Mouse (Mus musculus) brown adipose tissue, adult 24 weeks (tissue): ENCODE results near the gene Hecw2. TPM values are rescaled to one million over a fixed set of nuclear protein-coding genes. Genes with fewer than 3 reads are reported as not detected.

ENCODE experiments used
- H3K27ac ChIP-seq: fragments of 200-500 bp; replicated peaks from 2 replicates; pipeline ENCODE4 v1.5.1; 2012; ENCODE audit warnings: low read depth, mild to moderate bottlenecking, low read length
- H3K4me1 ChIP-seq: fragments of 200-500 bp; 2 replicates; pipeline ENCODE4 v1.6.1; 2012; ENCODE audit warnings: low read length, mixed read lengths; ENCODE audit not compliant: control insufficient read depth, insufficient read depth, insufficient read length
- H3K4me3 ChIP-seq: fragments of 200-500 bp; 2 replicates; pipeline ENCODE4 v1.5.1; 2012; ENCODE audit warnings: low read depth, mild to moderate bottlenecking, low read length, moderate library complexity; ENCODE audit not compliant: insufficient read depth
- polyA plus RNA-seq: library from polyadenylated mRNA; stranded (reverse); fragments of >200 nt; gene quantifications from 2 replicates; pipeline ENCODE4 v1.2.4, GENCODE M21; 2012; ENCODE audit not compliant: missing spikeins, insufficient read depth, insufficient read length

Hecw2 gene
- polyA plus RNA-seq, 1 experiment = 1.4 TPM

GRCm38 (mm10) chr1:53977806-53978513 lies 217.0 kb downstream of the Hecw2 start:
- H3K4me3 ChIP-seq = peak overlapping the region; percentile 59
- peaks cover 11% of the 10 kb centered on the region for H3K4me1 ChIP-seq
- H3K27ac ChIP-seq = peak overlapping the region; percentile 92

- peak overlapping the region; percentile 92 for H3K27ac ChIP-seq
- peak overlapping the region; percentile 59 for H3K4me3 ChIP-seq
- peaks cover 13% of the 10 kb centered on the region for H3K4me1 ChIP-seq
Observed at GRCm38 (mm10) chr1:53976721-53977120, 218.2 kb downstream of the Hecw2 start.

GRCm38 (mm10) chr1:53976100-53976499 lies 218.9 kb downstream of the Hecw2 start:
- Histone ChIP-seq H3K27ac (peak overlapping the region; percentile 92), H3K4me3 (peak overlapping the region; percentile 12), H3K4me1 (peaks cover 14% of the 10 kb centered on the region)

GRCm38 (mm10) chr1:53974941-53975340 lies 220.0 kb downstream of the Hecw2 start:
- Histone ChIP-seq H3K4me3 (no peak overlapping the region), H3K4me1 (peaks cover 17% of the 10 kb centered on the region), H3K27ac (peak overlapping the region; percentile 94)

- H3K4me1 ChIP-seq = peaks cover 16% of the 10 kb centered on the region
- H3K4me3 ChIP-seq = no peak overlapping the region
- H3K27ac ChIP-seq = no peak overlapping the region
Observed at GRCm38 (mm10) chr1:53970326-53970977, 224.5 kb downstream of the Hecw2 start.

- H3K27ac ChIP-seq = no peak overlapping the region
- no peak overlapping the region for H3K4me3 ChIP-seq
- H3K4me1 ChIP-seq = 0 out of 2 replicates have a peak, but pooled peaks cover 2% of the 10 kb centered on the region
Observed at GRCm38 (mm10) chr1:53952395-53952794, 242.6 kb downstream of the Hecw2 start.

- no peak overlapping the region for H3K27ac ChIP-seq
- no peak overlapping the region for H3K4me3 ChIP-seq
- H3K4me1 ChIP-seq = peaks cover 12% of the 10 kb centered on the region
Observed at GRCm38 (mm10) chr1:53945815-53946214, 249.2 kb downstream of the Hecw2 start.

GRCm38 (mm10) chr1:53942468-53942867 lies 252.5 kb downstream of the Hecw2 start:
- Histone ChIP-seq H3K27ac (0 out of 2 replicates have a peak overlapping the region, but pooled peaks have one; percentile 14), H3K4me3 (no peak overlapping the region), H3K4me1 (peaks cover 20% of the 10 kb centered on the region)

GRCm38 (mm10) chr1:53941528-53941927 lies 253.4 kb downstream of the Hecw2 start:
- no peak overlapping the region for H3K4me3 ChIP-seq
- H3K4me1 ChIP-seq = peaks cover 20% of the 10 kb centered on the region
- no peak overlapping the region for H3K27ac ChIP-seq

GRCm38 (mm10) chr1:53940268-53941017 lies 254.5 kb downstream of the Hecw2 start:
- Histone ChIP-seq H3K4me3 (peak overlapping the region; percentile 17), H3K27ac (peak overlapping the region; percentile 26; the same call in 1 of the 2 replicates), H3K4me1 (peaks cover 20% of the 10 kb centered on the region)

GRCm38 (mm10) chr1:53939291-53939690 lies 255.7 kb downstream of the Hecw2 start:
- Histone ChIP-seq H3K4me3 (no peak overlapping the region), H3K4me1 (peaks cover 20% of the 10 kb centered on the region), H3K27ac (no peak overlapping the region)

GRCm38 (mm10) chr1:53933308-53933707 lies 261.7 kb downstream of the Hecw2 start:
- Histone ChIP-seq H3K4me3 (no peak overlapping the region), H3K4me1 (peaks cover 5% of the 10 kb centered on the region), H3K27ac (no peak overlapping the region)

GRCm38 (mm10) chr1:53931314-53931713 lies 263.7 kb downstream of the Hecw2 start:
- peaks cover 5% of the 10 kb centered on the region for H3K4me1 ChIP-seq
- no peak overlapping the region for H3K4me3 ChIP-seq
- no peak overlapping the region for H3K27ac ChIP-seq

GRCm38 (mm10) chr1:53927605-53928004 lies 267.4 kb downstream of the Hecw2 start:
- Histone ChIP-seq H3K4me3 (no peak overlapping the region), H3K4me1 (peaks cover 5% of the 10 kb centered on the region), H3K27ac (no peak overlapping the region)

GRCm38 (mm10) chr1:53925149-53925901 lies 269.6 kb downstream of the Hecw2 start:
- H3K4me1 ChIP-seq = no peaks in the 10 kb centered on the region
- H3K4me3 ChIP-seq = no peak overlapping the region
- H3K27ac ChIP-seq = no peak overlapping the region
